Mouse (Mus musculus) liver, adult 2 months (tissue): Measurements from ENCODE around the gene Lclat1.

ENCODE experiments used
- CTCF ChIP-seq: fragments of 200-500 bp; IDR thresholded peaks from 2 replicates; pipeline ENCODE4 v1.5.1; 2011; ENCODE audit warnings: low read depth, low read length, control low read depth
- POLR2A ChIP-seq: fragments of 200-500 bp; IDR thresholded peaks from 2 replicates; pipeline ENCODE4 v1.6.1; 2011; ENCODE audit warnings: low read length, control low read depth; ENCODE audit not compliant: insufficient read depth; ENCODE audit errors: extremely low read depth

GRCm38 (mm10) chr17:73138217-73138616, 30.4 kb downstream of the Lclat1 start:
- TF ChIP-seq CTCF, result no peak
- no peak for TF ChIP-seq POLR2A
